Comparison of ENCODE assay signal across 10 mouse cellular contexts in genomic region chr10:25313856-25314584, GRCm38 (mm10). TPM values are rescaled to one million over a fixed set of nuclear protein-coding genes. Genes with fewer than 3 reads are reported as not detected.
DNase-seq lines count a peak whose midpoint lies in the region.
"Had no signal": no experiment of that assay in that cellular context is flagged by ENCODE, and none has a peak within 500 bp of the region (broad histone marks: within the 10 kb centered on the region; RNA-seq: fewer than 3 reads in every experiment).

No protein-coding gene starts in this region.

- H3K4me3 ChIP-seq in heart, embryonic 10.5 days, result peak overlapping the region; percentile 32; the same call in 1 of the 2 replicates
- H3K4me3 ChIP-seq: erythroblast, embryonic 14.5 days; stomach, embryonic 15.5 days had no signal

- peaks cover 21% of the 10 kb centered on the region for H3K4me1 ChIP-seq in heart, embryonic 10.5 days
- H3K4me1 ChIP-seq: stomach, embryonic 15.5 days had no signal

- H3K27ac ChIP-seq in heart, embryonic 10.5 days, result no peak overlapping the region
- H3K27ac ChIP-seq: stomach, embryonic 15.5 days had no signal

- DNase-seq in heart, embryonic 10.5 days (ENCODE audit: low spot score), result no peak
- no peak for DNase-seq in heart, postnatal 36 days
- DNase-seq in ES-CJ7 (ENCODE audit: low read depth, low spot score), result peak; percentile 81
- peak; percentile 67 for DNase-seq in forelimb bud, embryonic 11.5 days (ENCODE audit: low read depth, low spot score)
- peak; percentile 54 for DNase-seq in mesoderm, embryonic 11.5 days (ENCODE audit: low read depth, low spot score)
- no peak for DNase-seq in frontal cortex, postnatal 25 days (ENCODE audit: low spot score in 2 of 2)
- DNase-seq in adrenal gland, adult (ENCODE audit: inconsistent age in 2 of 2, low spot score in 1 of 2), result no peak
- no peak for DNase-seq in adrenal gland, adult 8-10 months

- H3K9me3 ChIP-seq in heart, embryonic 10.5 days, result no peaks in the 10 kb centered on the region
- H3K9me3 ChIP-seq: stomach, embryonic 15.5 days had no signal

- H3K27me3 ChIP-seq in heart, embryonic 10.5 days (ENCODE audit: insufficient read depth, poor library complexity, severe bottlenecking), result no peaks in the 10 kb centered on the region
- H3K27me3 ChIP-seq: stomach, embryonic 15.5 days had no signal

- 9% methylated on average over 17 of the region's 17 CpGs for WGBS in heart, embryonic 10.5 days

- intact Hi-C loops in heart, postnatal 36 days (cut with DNase I), result no loop called here

- no peaks in the 10 kb centered on the region for H3K36me3 ChIP-seq in heart, embryonic 10.5 days
- H3K36me3 ChIP-seq: stomach, embryonic 15.5 days had no signal

RNA-seq across cellular contexts. Expression of gene Akap7, which starts 6.3 kb away (rescaled TPM):
- polyA plus RNA-seq in heart, embryonic 10.5 days (2016; fragmentation: Nextera tagmentation; extraction: Ambion mirVana), result 18.4 and 24.6 TPM in 2 replicates
- 10 to 100 TPM; 53.2 to 68.6 TPM for total RNA-seq in heart, postnatal 36 days (2021)
- total RNA-seq in adrenal gland, adult 8-10 months (2022), result 10 to 100 TPM; 56.7 to 83.5 (median 69.8) TPM

RNA-seq across cellular contexts. Expression of gene Epb41l2, which starts 45.6 kb away (rescaled TPM):
- polyA plus RNA-seq in heart, embryonic 10.5 days (2016; fragmentation: Nextera tagmentation; extraction: Ambion mirVana), result 55.6 and 60.0 TPM in 2 replicates
- 10 to 100 TPM; 42.0 to 55.8 TPM for total RNA-seq in heart, postnatal 36 days (2021)
- 10 to 100 TPM; 50.5 to 93.1 (median 64.5) TPM for total RNA-seq in adrenal gland, adult 8-10 months (2022)

Comparison
In these comparisons a context has a peak if more than half of its experiments do, and no peak if none do; other contexts are left out.
1. DNase-seq: peak in ES-CJ7 (single experiment), forelimb bud, embryonic 11.5 days (single experiment) and mesoderm, embryonic 11.5 days (single experiment); none in heart, embryonic 10.5 days (single experiment), heart, postnatal 36 days (0 of 2), frontal cortex, postnatal 25 days (0 of 2), adrenal gland, adult (0 of 2) and adrenal gland, adult 8-10 months (single experiment).